Mouse (Mus musculus) midbrain, embryonic 16.5 days (tissue): ENCODE results near the gene Zdhhc22. TPM values are rescaled to one million over a fixed set of nuclear protein-coding genes. Genes with fewer than 3 reads are reported as not detected.

Experiments used
- ATAC-seq: fragments of 200-750 bp; cut with Nextera tagmentation; 2 replicates; pipeline ENCODE4 v1.8.0; 2017; ENCODE audit warnings: moderate TSS enrichment
- H3K27ac ChIP-seq: fragments of 300-500 bp; sonication (generic); 2 replicates; pipeline ENCODE4 v1.5.1; 2014; ENCODE audit warnings: mild to moderate bottlenecking, low read length, mixed read lengths
- H3K27me3 ChIP-seq: fragments of 300-500 bp; sonication (generic); 2 replicates; pipeline ENCODE4 v1.6.1; 2014; ENCODE audit warnings: low read depth, low read length, mixed read lengths; ENCODE audit not compliant: control insufficient read depth, insufficient read depth
- H3K36me3 ChIP-seq: fragments of 300-500 bp; sonication (generic); 2 replicates; pipeline ENCODE4 v1.6.1; 2014; ENCODE audit warnings: mild to moderate bottlenecking, low read length, moderate library complexity, mixed read lengths; ENCODE audit not compliant: control insufficient read depth, insufficient read depth
- H3K4me1 ChIP-seq: fragments of 300-500 bp; sonication (generic); 2 replicates; pipeline ENCODE4 v1.6.1; 2014; ENCODE audit warnings: mild to moderate bottlenecking, low read length, mixed read lengths; ENCODE audit not compliant: control insufficient read depth, insufficient read depth
- H3K4me2 ChIP-seq: fragments of 300-500 bp; sonication (generic); 2 replicates; pipeline ENCODE4 v1.6.1; 2014; ENCODE audit warnings: mild to moderate bottlenecking, low read length, mixed read lengths
- H3K4me3 ChIP-seq: fragments of 300-500 bp; sonication (generic); 2 replicates; pipeline ENCODE4 v1.5.1; 2014; ENCODE audit warnings: low read depth, mild to moderate bottlenecking, low read length, moderate library complexity, mixed read lengths
- H3K9ac ChIP-seq: fragments of 300-500 bp; sonication (generic); 2 replicates; pipeline ENCODE4 v1.6.1; 2014; ENCODE audit warnings: low read depth, low read length, mixed read lengths
- H3K9me3 ChIP-seq: fragments of 300-500 bp; sonication (generic); replicated peaks from 2 replicates; pipeline ENCODE4 v1.6.1; 2014; ENCODE audit warnings: mild to moderate bottlenecking, low read length, mixed read lengths; ENCODE audit not compliant: control insufficient read depth, poor library complexity, severe bottlenecking
- WGBS: fragments of 180-500 bp; shearing (Covaris S2); extraction: QIAGEN DNeasy Blood & Tissue Kit; methylation state at CpG from one replicate; pipeline ENCODE4 v1.1.7; 2014; 5-methylcytosine and 5-hydroxymethylcytosine counted together
- polyA plus RNA-seq: library from polyadenylated mRNA; unstranded; fragments of >200 nt; fragmentation: Nextera tagmentation; extraction: Ambion mirVana; gene quantifications from 2 replicates; pipeline ENCODE4 v1.2.1, GENCODE M21; 2015

Zdhhc22 gene
- polyA plus RNA-seq, 1 experiment from 2014 or later = 28.1 TPM

DNA sequence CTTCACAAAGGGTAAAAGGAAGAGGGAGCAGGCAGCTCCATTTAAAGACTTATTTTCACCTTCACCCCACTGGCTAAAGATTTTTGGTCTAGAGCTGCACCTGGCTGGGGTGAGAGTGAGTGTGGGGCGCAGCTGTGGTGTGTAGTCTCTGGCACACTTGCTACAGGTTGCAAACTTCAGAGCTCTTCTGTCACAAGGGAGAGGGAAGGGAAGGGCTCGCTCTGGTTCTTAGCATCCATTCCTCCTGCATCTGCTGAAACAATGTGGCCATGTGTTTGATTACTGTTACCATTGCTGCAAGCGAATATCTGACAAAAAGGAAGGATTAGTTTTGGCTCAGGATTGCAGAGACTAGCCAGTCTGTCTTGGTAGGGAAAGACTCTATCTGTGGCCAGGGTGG is 33.2 kb upstream of the Zdhhc22 start:
- Histone ChIP-seq H3K36me3 (no peaks in the 10 kb centered on the region), H3K27me3 (no peaks in the 10 kb centered on the region; the same call in 1 of the 2 replicates), H3K4me1 (peaks cover 11% of the 10 kb centered on the region), H3K4me3 (no peak overlapping the region), H3K27ac (no peak overlapping the region), H3K9ac (no peak overlapping the region), H3K9me3 (no peaks in the 10 kb centered on the region), H3K4me2 (no peak overlapping the region)
- ATAC-seq = no peak
- whole genome bisulfite sequencing = 77% methylated on average over 3 of the region's 3 CpGs

DNA sequence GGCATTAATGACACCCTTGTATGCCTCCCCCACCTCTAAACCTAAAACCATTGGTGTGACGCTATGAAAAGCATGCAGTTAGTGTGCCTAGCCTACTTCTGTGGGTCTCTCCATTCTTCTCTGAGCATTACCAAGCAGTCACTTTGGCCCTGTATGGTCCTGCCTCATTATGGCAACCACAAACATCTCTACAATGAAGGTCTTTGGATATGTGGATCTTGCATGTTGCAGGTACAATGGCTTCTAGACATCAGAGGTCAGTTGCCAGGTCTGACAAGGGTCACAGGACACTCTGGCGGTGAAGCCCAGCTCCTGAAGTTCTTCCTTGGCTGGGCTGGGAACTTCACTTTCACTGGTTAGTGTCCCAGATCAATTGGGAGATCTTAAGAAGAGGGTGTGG is 31.8 kb upstream of the Zdhhc22 start:
- H3K4me2 ChIP-seq = no peak overlapping the region
- no peak overlapping the region for H3K9ac ChIP-seq
- no peak overlapping the region for H3K27ac ChIP-seq
- no peaks in the 10 kb centered on the region for H3K9me3 ChIP-seq
- ATAC-seq = no peak
- H3K27me3 ChIP-seq = no peaks in the 10 kb centered on the region; the same call in 1 of the 2 replicates
- WGBS = 87% methylated on average over 2 of the region's 2 CpGs
- H3K4me1 ChIP-seq = peaks cover 3% of the 10 kb centered on the region; the same call in 1 of the 2 replicates
- no peak overlapping the region for H3K4me3 ChIP-seq
- H3K36me3 ChIP-seq = no peaks in the 10 kb centered on the region

- no peak within 1 kb of the TSS for H3K27ac ChIP-seq
- no peaks in the 10 kb centered on the region; the same call in 1 of the 2 replicates for H3K27me3 ChIP-seq
- no peak within 1 kb of the TSS for H3K9ac ChIP-seq
- H3K9me3 ChIP-seq = no peaks in the 10 kb centered on the region
- 86% methylated on average over 6 of the region's 6 CpGs for WGBS
- no peak for ATAC-seq
- no peak within 1 kb of the TSS for H3K4me3 ChIP-seq
- H3K4me1 ChIP-seq = peaks cover 2% of the 10 kb centered on the region; the same call in 1 of the 2 replicates
- no peak within 1 kb of the TSS for H3K4me2 ChIP-seq
- H3K36me3 ChIP-seq = no peaks in the 10 kb centered on the region
These were observed 30.8 kb upstream of the Zdhhc22 start, which contains the start of gene Tmem63c for GRCm38 (mm10) chr12:87021040-87021439. Tmem63c (plus strand) TSS chr12:87021340.

- ATAC-seq = no peak
- Histone ChIP-seq H3K27me3 (no peaks in the 10 kb centered on the region), H3K9me3 (no peaks in the 10 kb centered on the region), H3K36me3 (no peaks in the 10 kb centered on the region), H3K9ac (no peak overlapping the region), H3K27ac (no peak overlapping the region), H3K4me1 (no peaks in the 10 kb centered on the region), H3K4me3 (no peak overlapping the region), H3K4me2 (no peak overlapping the region)
- 81% methylated on average over 2 of the region's 2 CpGs for WGBS
These were observed 28.5 kb upstream of the Zdhhc22 start for GRCm38 (mm10) chr12:87018756-87019155.

DNA sequence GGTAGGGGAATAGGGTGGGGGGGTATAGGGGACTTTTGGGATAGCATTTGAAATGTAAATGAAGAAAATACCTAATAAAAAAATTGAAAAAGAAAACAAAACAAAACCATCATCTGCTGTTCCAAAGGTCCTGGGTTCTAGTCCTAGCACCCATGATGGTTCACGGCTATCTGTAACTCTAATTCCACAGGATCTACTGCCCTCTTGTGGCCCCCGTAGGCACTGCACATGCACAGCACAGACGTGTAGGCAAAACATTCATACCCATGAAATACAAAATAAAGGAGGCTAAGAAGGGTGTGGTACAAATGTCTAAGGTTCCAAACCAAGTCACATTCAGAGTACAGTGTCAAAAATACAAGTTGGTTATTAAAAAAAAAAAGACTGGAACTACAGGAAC is 26.8 kb upstream of the Zdhhc22 start:
- H3K4me1 ChIP-seq = no peaks in the 10 kb centered on the region
- no peak overlapping the region for H3K4me3 ChIP-seq
- H3K36me3 ChIP-seq = no peaks in the 10 kb centered on the region
- no peak overlapping the region for H3K27ac ChIP-seq
- 46% methylated on average over 3 of the region's 3 CpGs for WGBS
- no peaks in the 10 kb centered on the region for H3K27me3 ChIP-seq
- no peak overlapping the region for H3K4me2 ChIP-seq
- H3K9ac ChIP-seq = no peak overlapping the region
- no peaks in the 10 kb centered on the region for H3K9me3 ChIP-seq
- ATAC-seq = no peak

GRCm38 (mm10) chr12:87004596-87004995 is 14.4 kb upstream of the Zdhhc22 start:
- WGBS = 89% methylated on average over 4 of the region's 4 CpGs
- no peak overlapping the region for H3K9ac ChIP-seq

DNA sequence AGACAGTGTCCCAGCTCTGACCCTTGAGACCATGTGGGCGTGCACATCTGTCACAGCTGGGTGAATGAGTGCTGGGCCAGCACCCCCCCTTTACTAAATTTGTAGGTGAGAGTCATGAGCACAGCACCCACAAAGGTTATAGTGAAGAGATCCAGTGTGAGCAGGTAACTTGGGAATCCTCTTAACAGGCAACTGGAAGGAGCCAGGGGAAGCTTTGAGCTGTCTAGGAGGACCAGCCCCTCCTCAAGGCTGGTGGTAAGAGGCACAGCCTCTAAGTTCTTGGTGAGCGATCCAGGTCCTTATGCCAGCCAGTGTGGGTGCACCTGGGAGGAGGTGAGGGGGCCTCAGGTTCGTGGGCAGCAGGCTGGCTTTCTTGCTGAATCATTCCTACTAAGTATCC is 13.4 kb upstream of the Zdhhc22 start:
- no peak overlapping the region for H3K4me2 ChIP-seq
- ATAC-seq = no peak
- H3K36me3 ChIP-seq = no peaks in the 10 kb centered on the region
- no peak overlapping the region for H3K27ac ChIP-seq
- no peaks in the 10 kb centered on the region for H3K9me3 ChIP-seq
- WGBS = 62% methylated on average over 3 of the region's 3 CpGs
- no peaks in the 10 kb centered on the region for H3K27me3 ChIP-seq
- H3K9ac ChIP-seq = no peak overlapping the region
- no peak overlapping the region for H3K4me3 ChIP-seq
- peaks cover 15% of the 10 kb centered on the region for H3K4me1 ChIP-seq

More at GRCm38 (mm10) chr12:87004596-87004995, 14.4 kb upstream of the Zdhhc22 start:
- ATAC-seq = no peak
- H3K4me2 ChIP-seq = no peak overlapping the region
- no peak overlapping the region for H3K4me3 ChIP-seq
- H3K9me3 ChIP-seq = no peaks in the 10 kb centered on the region
- peak overlapping the region; percentile 10; the same call in 1 of the 2 replicates for H3K27ac ChIP-seq
- no peaks in the 10 kb centered on the region for H3K36me3 ChIP-seq
- H3K4me1 ChIP-seq = peaks cover 15% of the 10 kb centered on the region
- no peaks in the 10 kb centered on the region for H3K27me3 ChIP-seq

GRCm38 (mm10) chr12:87002815-87003214 is 12.6 kb upstream of the Zdhhc22 start:
- no peaks in the 10 kb centered on the region for H3K9me3 ChIP-seq
- H3K27ac ChIP-seq = no peak overlapping the region
- H3K4me2 ChIP-seq = no peak overlapping the region
- H3K27me3 ChIP-seq = no peaks in the 10 kb centered on the region
- no peaks in the 10 kb centered on the region for H3K36me3 ChIP-seq
- H3K4me1 ChIP-seq = peaks cover 15% of the 10 kb centered on the region
- ATAC-seq = no peak
- H3K4me3 ChIP-seq = no peak overlapping the region
- no peak overlapping the region for H3K9ac ChIP-seq
- 66% methylated on average over 7 of the region's 7 CpGs for WGBS

- Histone ChIP-seq H3K36me3 (no peaks in the 10 kb centered on the region), H3K27me3 (no peaks in the 10 kb centered on the region), H3K4me3 (no peak overlapping the region), H3K9ac (no peak overlapping the region), H3K9me3 (no peaks in the 10 kb centered on the region), H3K27ac (no peak overlapping the region), H3K4me1 (peaks cover 15% of the 10 kb centered on the region), H3K4me2 (no peak overlapping the region)
- WGBS = 52% methylated on average over 7 of the region's 7 CpGs
- no peak for ATAC-seq
These were observed 12.0 kb upstream of the Zdhhc22 start for GRCm38 (mm10) chr12:87002209-87002608.
